Mouse (Mus musculus) midbrain, embryonic 15.5 days (tissue): Measurements from ENCODE around the gene Mptx2. TPM values are rescaled to one million over a fixed set of nuclear protein-coding genes. Genes with fewer than 3 reads are reported as not detected.
"Not testable (repeated sequence)": the region's sequence is repeated elsewhere in the genome, so short reads cannot be mapped to it uniquely, and the experiment has no call there.

Source experiments
- ATAC-seq: fragments of 200-750 bp; cut with Nextera tagmentation; replicated peaks from 2 replicates; pipeline ENCODE4 v1.8.0; 2017; ENCODE audit warnings: moderate TSS enrichment
- H3K27ac ChIP-seq: fragments of 300-500 bp; sonication (generic); 2 replicates; pipeline ENCODE4 v1.5.1; 2015; ENCODE audit warnings: mild to moderate bottlenecking, inconsistent platforms
- H3K27me3 ChIP-seq: fragments of 300-500 bp; sonication (generic); replicated peaks from 2 replicates; pipeline ENCODE4 v1.6.1; 2015; ENCODE audit warnings: inconsistent platforms
- H3K36me3 ChIP-seq: fragments of 300-500 bp; sonication (generic); replicated peaks from 2 replicates; pipeline ENCODE4 v1.6.1; 2015; ENCODE audit warnings: inconsistent platforms
- H3K4me1 ChIP-seq: fragments of 300-500 bp; sonication (generic); 2 replicates; pipeline ENCODE4 v1.6.1; 2015; ENCODE audit warnings: inconsistent platforms
- H3K4me2 ChIP-seq: fragments of 300-500 bp; sonication (generic); 2 replicates; pipeline ENCODE4 v1.6.1; 2015; ENCODE audit warnings: inconsistent platforms, mild to moderate bottlenecking, moderate library complexity
- H3K4me3 ChIP-seq: fragments of 300-500 bp; sonication (generic); 2 replicates; pipeline ENCODE4 v1.5.1; 2015; ENCODE audit warnings: mild to moderate bottlenecking, inconsistent platforms
- H3K9ac ChIP-seq: fragments of 300-500 bp; sonication (generic); 2 replicates; pipeline ENCODE4 v1.6.1; 2015; ENCODE audit warnings: mild to moderate bottlenecking, inconsistent platforms
- H3K9me3 ChIP-seq: fragments of 300-500 bp; sonication (generic); 2 replicates; pipeline ENCODE4 v1.6.1; 2016; ENCODE audit warnings: inconsistent platforms
- WGBS: fragments of 180-500 bp; shearing (Covaris S2); methylation state at CpG from one replicate; pipeline ENCODE4 v1.1.7; 2015; ENCODE audit warnings: mixed read lengths; 5-methylcytosine and 5-hydroxymethylcytosine counted together
- polyA plus RNA-seq: library from polyadenylated mRNA; unstranded; fragments of >200 nt; fragmentation: Nextera tagmentation; extraction: Ambion mirVana; gene quantifications from 2 replicates; pipeline ENCODE4 v1.2.1, GENCODE M21; 2015

The Mptx2 gene
- polyA plus RNA-seq, 1 experiment from 2014 or later = not detected

DNA sequence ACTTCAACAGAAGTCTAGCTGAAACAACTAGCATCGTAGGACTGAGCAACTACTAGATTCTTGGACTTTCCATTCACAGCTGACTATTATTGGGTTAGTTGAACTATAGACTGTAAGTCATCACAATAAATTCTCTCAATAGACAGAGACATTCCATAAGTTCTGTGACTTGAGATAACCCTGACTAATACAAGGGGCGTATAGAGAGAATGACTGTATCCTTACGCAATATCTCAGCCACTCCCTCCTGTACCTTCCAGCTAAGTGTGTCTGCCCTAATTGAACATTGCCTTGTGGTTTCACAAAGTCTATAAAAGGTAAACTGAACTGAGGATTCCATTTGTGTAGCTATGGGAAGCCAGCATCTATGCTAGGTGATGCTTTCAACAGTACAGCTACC lies 27.7 kb downstream of the Mptx2 start:
- WGBS = 95% methylated on average over 3 of the region's 3 CpGs
- Histone ChIP-seq H3K9ac (no peak overlapping the region), H3K9me3 (no peaks in the 10 kb centered on the region), H3K27me3 (no peaks in the 10 kb centered on the region), H3K4me3 (no peak overlapping the region), H3K36me3 (no peaks in the 10 kb centered on the region), H3K4me2 (no peak overlapping the region), H3K27ac (no peak overlapping the region), H3K4me1 (no peaks in the 10 kb centered on the region)
- no peak for ATAC-seq

DNA sequence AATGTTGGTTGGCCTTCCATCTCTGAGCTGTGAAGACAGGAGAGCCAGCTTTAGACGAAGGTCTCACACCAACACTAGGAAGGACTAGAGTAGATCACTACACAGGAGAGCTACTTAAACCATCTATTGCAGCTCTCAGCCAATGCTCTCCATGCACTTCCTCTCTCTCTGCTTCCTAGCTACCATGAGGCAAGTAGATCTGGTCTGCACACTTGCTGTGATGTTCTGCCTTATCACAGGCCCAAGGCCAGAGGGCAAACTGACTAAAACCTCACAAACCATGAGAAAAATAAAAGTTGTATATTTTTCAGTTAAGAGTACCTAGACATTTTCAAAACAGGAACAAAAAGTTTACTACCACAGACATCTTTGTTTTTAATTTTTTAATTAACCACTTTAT lies 40.6 kb downstream of the Mptx2 start:
- not testable (repeated sequence) for H3K9me3 ChIP-seq, H3K36me3 ChIP-seq, H3K27ac ChIP-seq, ATAC-seq, H3K9ac ChIP-seq, H3K4me3 ChIP-seq, H3K4me2 ChIP-seq, H3K4me1 ChIP-seq, H3K27me3 ChIP-seq
- WGBS = 87% methylated on average over 1 of the region's 1 CpGs

DNA sequence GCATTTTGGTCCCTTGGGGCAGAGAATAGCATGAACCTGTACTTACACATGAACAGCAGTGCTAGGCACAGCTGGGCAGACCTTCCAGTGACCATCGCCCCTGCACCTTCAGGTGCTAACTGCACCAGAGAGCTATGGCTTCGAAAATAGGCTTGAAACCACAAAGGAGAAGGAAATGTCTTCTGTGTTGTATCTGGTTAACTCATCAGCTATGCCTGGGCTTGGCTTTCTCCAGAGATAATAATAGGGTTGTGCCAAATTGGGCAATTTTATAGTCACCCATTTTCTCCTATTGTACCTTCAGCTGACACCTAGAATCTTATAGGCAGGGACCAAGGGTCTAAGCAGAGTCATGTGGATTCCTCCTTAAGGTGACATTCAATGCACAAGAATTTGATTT lies 50.5 kb downstream of the Mptx2 start, which contains the start of gene Fcer1a:
Gene Fcer1a, minus strand, starts transcription at position 134 of the 400 bp plus-strand sequence.
- Histone ChIP-seq H3K27ac (no peak within 1 kb of the TSS), H3K4me2 (no peak within 1 kb of the TSS), H3K4me1 (no peaks in the 10 kb centered on the region), H3K36me3 (no peaks in the 10 kb centered on the region), H3K9me3 (no peaks in the 10 kb centered on the region), H3K27me3 (no peaks in the 10 kb centered on the region), H3K9ac (no peak within 1 kb of the TSS), H3K4me3 (no peak within 1 kb of the TSS)
- 92% methylated on average over 2 of the region's 2 CpGs for whole genome bisulfite sequencing
- ATAC-seq = no peak

Other genes with a start within 250 kb of the Mptx2 start
- gene Olfr1408, start 140.4 kb downstream of the Mptx2 start, polyA plus RNA-seq = not detected in 2 replicates
- not detected in 2 replicates for gene Olfr1406, start 87.1 kb downstream of the Mptx2 start, polyA plus RNA-seq
- not detected in 2 replicates for gene Olfr218, start 80.0 kb downstream of the Mptx2 start, polyA plus RNA-seq
- gene Olfr1404, start 65.4 kb downstream of the Mptx2 start, polyA plus RNA-seq = not detected in 2 replicates
- not detected in 2 replicates for gene Fcer1a, start 50.6 kb downstream of the Mptx2 start, polyA plus RNA-seq
- not detected in 2 replicates for gene Olfr418, start 11.8 kb downstream of the Mptx2 start, polyA plus RNA-seq
- 20.2 and 22.4 TPM in 2 replicates for gene Ackr1, start 56.0 kb upstream of the Mptx2 start, polyA plus RNA-seq
- gene Aim2, start 73.1 kb upstream of the Mptx2 start, polyA plus RNA-seq = 1.5 TPM in 2 replicates
- 76.6 and 83.1 TPM in 2 replicates for gene Cadm3, start 89.9 kb upstream of the Mptx2 start, polyA plus RNA-seq
- gene Ifi206, start 213.3 kb upstream of the Mptx2 start, polyA plus RNA-seq = 0.13 TPM in 1 of 2 replicates, not detected in the other